Mouse (Mus musculus): ENCODE measurements around the gene Adpgk. TPM values are rescaled to one million over a fixed set of nuclear protein-coding genes. Genes with fewer than 3 reads are reported as not detected.
"Not testable (repeated sequence)": the region's sequence is repeated elsewhere in the genome, so short reads cannot be mapped to it uniquely, and the experiment has no call there.

Adpgk gene
- polyA plus RNA-seq, 1 experiment from 2014 or later, result 37.1 TPM

DNA sequence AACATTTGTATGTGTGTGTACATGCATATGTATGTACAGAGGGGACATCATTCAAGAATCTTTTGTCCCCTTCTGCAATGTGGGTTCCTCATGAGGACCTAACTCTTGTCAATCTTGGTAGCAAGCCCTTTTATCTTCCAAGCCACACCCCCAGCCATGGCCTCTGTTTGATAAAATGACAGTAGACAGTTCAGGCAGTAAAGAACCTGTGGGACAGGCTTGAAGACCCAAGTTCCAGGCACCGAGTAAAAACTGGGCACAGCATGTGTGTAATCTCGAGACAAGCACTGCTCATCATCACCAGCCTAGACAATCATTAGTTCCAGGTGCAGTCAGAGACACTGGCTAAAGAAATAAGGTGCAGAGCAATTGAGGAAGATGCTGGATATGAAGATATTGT is 54.8 kb downstream of the Adpgk start:
- Histone ChIP-seq H3K4me3 (no peak overlapping the region), H3K4me2 (replicated peaks) (no peak overlapping the region), H3K27ac (no peak overlapping the region), H3K9me3 (no peaks in the 10 kb centered on the region), H3K4me1 (no peaks in the 10 kb centered on the region), H3K9ac (no peak overlapping the region), H3K27me3 (replicated peaks) (no peaks in the 10 kb centered on the region), H3K36me3 (peaks cover 25% of the 10 kb centered on the region)
- ATAC-seq (ENCODE audit: low FRiP score, low read depth), result no peak
- 78% methylated on average over 2 of the region's 2 CpGs for WGBS

DNA sequence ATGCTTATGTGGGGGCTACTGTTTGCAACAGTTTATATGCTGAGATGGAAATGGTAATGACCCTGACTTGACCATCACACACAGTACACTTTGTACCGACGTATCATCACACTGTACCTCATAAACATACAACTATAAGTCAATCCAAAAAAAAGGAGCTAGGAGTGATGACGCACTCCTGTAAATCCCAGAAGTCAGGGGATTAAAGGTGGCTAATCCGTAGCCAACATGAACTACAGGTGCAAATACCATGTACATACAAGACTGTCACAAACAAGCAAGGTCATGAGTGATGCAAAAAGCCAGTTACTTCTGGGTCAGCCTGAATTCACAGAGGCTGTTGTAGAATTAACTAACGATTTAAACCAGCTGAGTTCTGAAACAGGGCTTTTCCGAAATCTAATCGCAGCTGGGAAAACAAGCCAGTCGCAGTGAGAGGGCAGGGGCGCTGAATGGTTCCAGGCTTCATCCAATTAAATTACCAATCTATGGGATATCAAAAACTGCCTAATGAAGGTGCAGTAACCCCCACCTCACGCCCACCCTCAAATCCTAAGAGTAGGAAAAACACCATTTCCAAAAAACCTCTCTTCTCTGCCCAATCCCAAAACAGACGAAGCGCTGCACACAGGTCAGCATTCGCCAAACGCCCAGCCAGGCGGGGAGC is 61.4 kb downstream of the Adpgk start:
- 15% methylated on average over 15 of the region's 15 CpGs for WGBS
- H3K9ac ChIP-seq, result peak overlapping the region; percentile 87
- peak overlapping the region; percentile 66 for H3K4me2 ChIP-seq (replicated peaks)
- H3K9me3 ChIP-seq, result no peaks in the 10 kb centered on the region
- ATAC-seq (ENCODE audit: low FRiP score, low read depth), result no peak
- no peaks in the 10 kb centered on the region for H3K27me3 ChIP-seq (replicated peaks)
- H3K4me3 ChIP-seq, result peak overlapping the region; percentile 88
- peaks cover 10% of the 10 kb centered on the region; the same call in 1 of the 2 replicates for H3K4me1 ChIP-seq
- H3K27ac ChIP-seq, result peak overlapping the region; percentile 53; the same call in 1 of the 2 replicates
- no peaks in the 10 kb centered on the region for H3K36me3 ChIP-seq

DNA sequence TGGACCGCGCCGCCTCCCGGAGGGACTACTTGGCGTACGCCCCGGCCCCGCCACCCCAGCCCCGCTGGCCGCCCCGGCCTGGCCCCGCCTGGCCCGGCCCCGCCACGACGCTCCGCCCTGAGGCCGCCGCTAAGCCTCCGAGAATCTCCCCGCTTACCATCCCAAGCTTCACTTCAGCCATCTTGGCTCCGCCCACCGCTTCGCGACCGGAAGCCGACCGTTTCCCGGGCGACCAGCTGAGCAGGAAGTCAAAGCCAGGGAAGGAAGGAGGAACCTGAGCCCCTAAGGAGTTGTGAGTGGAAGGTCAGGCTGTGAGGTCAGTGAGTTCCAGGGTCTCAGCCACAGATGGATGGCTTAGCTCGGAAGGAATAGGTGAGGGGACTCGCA is 61.9 kb downstream of the Adpgk start, which contains the start of gene Bbs4:
TSS of gene Bbs4 (minus strand) at position 256 of the 387 bp plus-strand sequence.
- H3K9me3 ChIP-seq, result no peaks in the 10 kb centered on the region
- H3K27me3 ChIP-seq (replicated peaks), result no peaks in the 10 kb centered on the region
- peaks cover 10% of the 10 kb centered on the region; the same call in 1 of the 2 replicates for H3K4me1 ChIP-seq
- H3K27ac ChIP-seq, result peak within 1 kb of the TSS; percentile 53; the same call in 1 of the 2 replicates
- H3K9ac ChIP-seq, result peak within 1 kb of the TSS; percentile 87
- H3K4me3 ChIP-seq, result peak within 1 kb of the TSS; percentile 88
- H3K4me2 ChIP-seq (replicated peaks), result peak within 1 kb of the TSS; percentile 66
- under 1% methylated on average over 32 of the region's 32 CpGs for WGBS
- no peaks in the 10 kb centered on the region for H3K36me3 ChIP-seq
- peak; percentile 82 for ATAC-seq (ENCODE audit: low FRiP score, low read depth)

DNA sequence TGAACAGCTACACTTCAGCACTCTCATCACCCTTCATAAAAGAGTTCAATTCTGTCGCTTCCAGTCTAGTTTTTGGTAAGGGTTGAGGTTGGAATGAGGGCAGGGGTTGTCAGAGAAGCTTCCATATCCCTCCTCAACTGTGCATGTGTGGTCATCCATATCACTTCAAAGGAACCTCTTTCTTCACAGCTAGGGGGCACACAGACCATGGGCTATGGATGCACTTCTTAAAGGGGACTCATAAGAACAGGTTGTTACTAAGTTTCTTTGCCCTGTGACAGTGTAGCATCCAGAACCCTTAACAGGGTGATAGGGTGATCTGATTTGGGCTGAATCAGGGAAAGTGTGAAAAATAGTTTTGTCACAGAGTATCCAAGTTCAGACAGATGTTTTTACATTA is 66.7 kb downstream of the Adpgk start:
- not testable (repeated sequence) for H3K9me3 ChIP-seq, H3K9ac ChIP-seq
- WGBS, result 60% methylated on average over 1 of the region's 1 CpGs

DNA sequence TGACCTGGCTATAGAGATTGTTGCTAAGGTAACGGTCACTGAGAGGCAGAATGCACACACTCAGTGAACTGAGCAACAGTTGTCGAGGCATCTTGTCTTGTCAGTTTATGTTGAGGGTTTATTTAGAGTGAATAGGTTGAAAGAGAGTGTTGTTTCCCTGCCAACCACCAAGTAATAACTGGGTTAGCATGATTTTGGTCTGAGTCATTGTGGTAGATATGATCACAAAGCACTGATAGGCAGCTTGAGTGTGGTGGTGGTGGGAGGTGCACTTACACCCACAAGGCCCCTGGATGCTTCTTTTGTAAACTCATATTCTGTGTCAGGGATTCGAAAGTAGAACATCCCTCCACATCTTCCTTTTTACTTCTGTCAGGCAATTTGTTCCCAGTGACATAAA is 69.1 kb downstream of the Adpgk start:
- not testable (repeated sequence) for H3K4me3 ChIP-seq; H3K4me1 ChIP-seq; H3K4me2 ChIP-seq (replicated peaks); H3K27ac ChIP-seq; H3K36me3 ChIP-seq; H3K27me3 ChIP-seq (replicated peaks); H3K9ac ChIP-seq; H3K9me3 ChIP-seq; ATAC-seq (ENCODE audit: low FRiP score, low read depth)
- WGBS, result 86% methylated on average over 3 of the region's 3 CpGs

More for the DNA sequence above, 66.7 kb downstream of the Adpgk start:
- H3K4me3 ChIP-seq; ATAC-seq (ENCODE audit: low FRiP score, low read depth); H3K36me3 ChIP-seq; H3K4me2 ChIP-seq (replicated peaks); H3K27me3 ChIP-seq (replicated peaks); H3K27ac ChIP-seq; H3K4me1 ChIP-seq: not testable (repeated sequence)

DNA sequence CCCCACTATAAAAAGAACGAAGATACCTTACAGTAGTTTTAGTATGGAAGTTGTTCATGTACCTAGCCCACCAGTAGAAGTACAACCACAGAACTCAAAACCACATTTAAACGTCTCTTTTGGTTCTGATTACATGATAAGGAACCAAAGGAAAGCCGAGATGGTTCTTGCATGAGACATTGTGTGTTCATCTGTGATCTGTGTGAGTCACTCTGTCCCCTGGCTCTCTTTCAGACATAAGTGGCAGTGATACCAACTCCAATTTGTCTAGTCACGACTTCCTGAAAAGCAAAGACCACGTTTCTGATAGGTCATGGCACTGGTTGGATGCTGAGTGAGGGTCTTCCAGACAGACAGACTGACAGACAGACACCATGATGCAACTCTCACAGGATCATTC is 77.9 kb downstream of the Adpgk start:
- WGBS, result 82% methylated on average over 5 of the region's 5 CpGs
- no peak overlapping the region for H3K9ac ChIP-seq
- no peak overlapping the region for H3K4me2 ChIP-seq (replicated peaks)
- no peak overlapping the region for H3K27ac ChIP-seq
- no peaks in the 10 kb centered on the region for H3K4me1 ChIP-seq
- H3K9me3 ChIP-seq, result peaks cover 14% of the 10 kb centered on the region
- H3K27me3 ChIP-seq (replicated peaks), result no peaks in the 10 kb centered on the region
- no peaks in the 10 kb centered on the region for H3K36me3 ChIP-seq
- no peak overlapping the region for H3K4me3 ChIP-seq
- ATAC-seq (ENCODE audit: low FRiP score, low read depth), result no peak

DNA sequence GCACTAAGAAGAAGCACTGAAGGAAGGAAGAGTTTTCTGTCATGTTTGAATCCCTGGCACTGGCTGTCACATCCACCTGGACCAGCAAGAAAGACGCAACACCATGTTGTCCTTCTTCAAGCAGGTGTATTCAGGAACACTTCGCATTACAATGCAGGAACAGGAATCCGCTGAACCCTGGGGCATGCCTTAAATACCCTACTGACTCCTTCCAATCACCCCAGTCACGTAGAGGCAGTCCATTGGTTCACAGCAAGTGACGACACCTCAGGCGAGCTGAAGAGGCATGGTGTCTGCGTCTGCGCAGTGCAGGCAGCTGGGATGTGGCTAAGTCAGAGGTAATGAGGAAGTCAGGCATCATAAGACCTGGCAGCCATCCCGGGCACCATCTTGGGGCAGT is 78.3 kb downstream of the Adpgk start:
- no peaks in the 10 kb centered on the region for H3K27me3 ChIP-seq (replicated peaks)
- H3K27ac ChIP-seq, result no peak overlapping the region
- WGBS, result 91% methylated on average over 9 of the region's 9 CpGs
- no peak overlapping the region for H3K4me2 ChIP-seq (replicated peaks)
- H3K4me3 ChIP-seq, result no peak overlapping the region
- no peak overlapping the region for H3K9ac ChIP-seq
- no peaks in the 10 kb centered on the region for H3K36me3 ChIP-seq
- no peak for ATAC-seq (ENCODE audit: low FRiP score, low read depth)
- no peaks in the 10 kb centered on the region for H3K4me1 ChIP-seq
- peaks cover 16% of the 10 kb centered on the region for H3K9me3 ChIP-seq

Other genes starting within 250 kb of the Adpgk start
- gene Bbs4, start 62.0 kb downstream of the Adpgk start, polyA plus RNA-seq (2016; fragmentation: Nextera tagmentation; extraction: Ambion mirVana), result 19.9 and 26.8 TPM in 2 replicates
- 27.1 and 32.6 TPM in 2 replicates for gene Arih1, start 195.1 kb downstream of the Adpgk start, polyA plus RNA-seq (2016; fragmentation: Nextera tagmentation; extraction: Ambion mirVana)
- gene Hexa, start 248.0 kb downstream of the Adpgk start, polyA plus RNA-seq (2016; fragmentation: Nextera tagmentation; extraction: Ambion mirVana), result 49.0 and 53.0 TPM in 2 replicates
- gene Tmem202, start 248.3 kb downstream of the Adpgk start, polyA plus RNA-seq (2016; fragmentation: Nextera tagmentation; extraction: Ambion mirVana), result 0.18 TPM in 1 of 2 replicates, not detected in the other

Measured in neural tube, embryonic 12.5 days (tissue).